Mouse (Mus musculus): ENCODE data around the gene Atp8a2. TPM values are rescaled to one million over a fixed set of nuclear protein-coding genes. Genes with fewer than 3 reads are reported as not detected.

Atp8a2 gene
- 1 to 10 TPM; 3.1 to 4.3 TPM for total RNA-seq (2021)
- polyA plus RNA-seq (2012; rRNA removed), result 1.8 and 2.2 TPM in 2 replicates
- long read RNA-seq, partial matches to known transcripts, result 0 of 1 reads
- long read RNA-seq, other reads (novel, unspliced or antisense), result 1 of 1 reads

GRCm38 (mm10) chr14:60196884-60197283, at the start of gene Atp8a2:
TSS of gene Atp8a2 (minus strand) at chr14:60197179.
- no peak for DNase-seq
- TF ChIP-seq EP300 (IDR thresholded peaks at IDR 0.05; ENCODE audit: insufficient read depth, low read depth, low read length), result no peak
- TF ChIP-seq POLR2A (IDR thresholded peaks at IDR 0.05; ENCODE audit: insufficient read depth, low read depth, low read length), result no peak
- no peak for TF ChIP-seq CTCF (IDR thresholded peaks at IDR 0.05)
- Histone ChIP-seq H3K9ac (ENCODE audit: low read depth, low read length) (peak within 1 kb of the TSS; percentile 38; the same call in 1 of the 2 replicates), H3K27me3 (ENCODE audit: control insufficient read depth, insufficient read depth, low read length) (no peaks in the 10 kb centered on the region), H3K36me3 (ENCODE audit: control insufficient read depth, insufficient read depth, low read length) (no peaks in the 10 kb centered on the region), H3K4me3 (no peak within 1 kb of the TSS), H3K4me1 (ENCODE audit: control insufficient read depth, insufficient read depth, low read length) (no peaks in the 10 kb centered on the region), H3K27ac (peak within 1 kb of the TSS; percentile 36; the same call in 1 of the 2 replicates), H3K79me2 (replicated peaks; ENCODE audit: control insufficient read depth, insufficient read depth, low read length) (no peaks in the 10 kb centered on the region)
- intact Hi-C loops (cut with DNase I), result no loop called here
- WGBS, result 38% methylated on average over 7 of the region's 7 CpGs

GRCm38 (mm10) chr14:60238551-60238950, 41.6 kb upstream of the Atp8a2 start:
- Histone ChIP-seq H3K9ac (ENCODE audit: low read depth, low read length) (no peak overlapping the region), H3K36me3 (ENCODE audit: control insufficient read depth, insufficient read depth, low read length) (peaks cover 7% of the 10 kb centered on the region), H3K4me1 (ENCODE audit: control insufficient read depth, insufficient read depth, low read length) (no peaks in the 10 kb centered on the region), H3K27ac (peak overlapping the region; percentile 40), H3K79me2 (replicated peaks; ENCODE audit: control insufficient read depth, insufficient read depth, low read length) (no peaks in the 10 kb centered on the region), H3K4me3 (no peak overlapping the region), H3K27me3 (ENCODE audit: control insufficient read depth, insufficient read depth, low read length) (no peaks in the 10 kb centered on the region)
- 62% methylated on average over 3 of the region's 3 CpGs for WGBS
- intact Hi-C loops (cut with DNase I), result no loop called here
- TF ChIP-seq POLR2A (IDR thresholded peaks at IDR 0.05; ENCODE audit: insufficient read depth, low read depth, low read length) (no peak), EP300 (IDR thresholded peaks at IDR 0.05; ENCODE audit: insufficient read depth, low read depth, low read length) (no peak), CTCF (IDR thresholded peaks at IDR 0.05) (no peak)
- no peak for DNase-seq

DNA sequence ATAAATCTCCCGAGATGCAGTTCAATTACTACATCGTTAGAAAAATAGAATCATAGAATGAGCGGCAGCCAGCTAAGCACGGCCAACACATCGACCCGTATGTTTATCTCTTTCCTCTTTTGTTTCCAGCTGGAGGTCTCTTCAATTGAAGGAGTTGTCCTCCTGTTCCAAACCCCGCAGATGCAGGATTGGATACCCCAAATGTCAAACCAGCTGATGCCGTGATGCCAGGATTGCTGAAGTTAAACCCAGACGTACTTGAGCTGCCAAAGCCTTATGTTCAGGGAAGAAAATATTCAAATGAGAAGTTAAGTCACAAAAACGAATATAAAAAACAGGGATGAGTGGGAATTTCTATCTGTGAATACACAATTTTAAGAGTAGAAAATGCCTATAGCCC, 22.9 kb upstream of the Atp8a2 start:
- no peak for DNase-seq
- 88% methylated on average over 10 of the region's 10 CpGs for WGBS
- Histone ChIP-seq H3K27ac (no peak overlapping the region), H3K79me2 (replicated peaks; ENCODE audit: control insufficient read depth, insufficient read depth, low read length) (no peaks in the 10 kb centered on the region), H3K27me3 (ENCODE audit: control insufficient read depth, insufficient read depth, low read length) (no peaks in the 10 kb centered on the region), H3K36me3 (ENCODE audit: control insufficient read depth, insufficient read depth, low read length) (no peaks in the 10 kb centered on the region; the same call in 1 of the 2 replicates), H3K4me3 (no peak overlapping the region), H3K9ac (ENCODE audit: low read depth, low read length) (no peak overlapping the region), H3K4me1 (ENCODE audit: control insufficient read depth, insufficient read depth, low read length) (no peaks in the 10 kb centered on the region)
- intact Hi-C loops (cut with DNase I), result no loop called here
- TF ChIP-seq POLR2A (IDR thresholded peaks at IDR 0.05; ENCODE audit: insufficient read depth, low read depth, low read length) (no peak), CTCF (IDR thresholded peaks at IDR 0.05) (no peak), EP300 (IDR thresholded peaks at IDR 0.05; ENCODE audit: insufficient read depth, low read depth, low read length) (no peak)

DNA sequence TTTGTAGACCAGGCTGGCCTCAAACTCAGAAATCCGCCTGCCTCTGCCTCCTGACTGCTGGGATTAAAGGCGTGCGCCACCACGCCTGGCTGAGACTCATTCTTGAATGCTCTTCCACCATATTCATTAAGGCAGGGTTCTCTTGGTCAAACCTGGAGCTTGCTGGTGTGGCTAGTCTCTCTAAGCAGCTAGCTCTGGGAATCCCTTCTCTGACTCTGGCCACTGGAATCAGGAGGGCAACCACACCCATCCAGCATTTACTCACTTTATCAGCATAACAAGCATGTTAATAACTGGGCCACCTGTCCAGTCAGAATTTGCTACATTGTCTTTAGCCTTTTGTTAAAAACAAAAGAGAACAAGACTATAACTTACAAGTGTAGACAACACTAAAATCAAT, 20.6 kb upstream of the Atp8a2 start:
- intact Hi-C loops (cut with DNase I), result no loop called here
- 100% methylated on average over 4 of the region's 4 CpGs for WGBS
- DNase-seq, result no peak
- Histone ChIP-seq H3K36me3 (ENCODE audit: control insufficient read depth, insufficient read depth, low read length) (no peaks in the 10 kb centered on the region; the same call in 1 of the 2 replicates), H3K9ac (ENCODE audit: low read depth, low read length) (no peak overlapping the region), H3K27ac (no peak overlapping the region), H3K4me3 (no peak overlapping the region), H3K79me2 (replicated peaks; ENCODE audit: control insufficient read depth, insufficient read depth, low read length) (no peaks in the 10 kb centered on the region), H3K4me1 (ENCODE audit: control insufficient read depth, insufficient read depth, low read length) (no peaks in the 10 kb centered on the region), H3K27me3 (ENCODE audit: control insufficient read depth, insufficient read depth, low read length) (no peaks in the 10 kb centered on the region)
- TF ChIP-seq POLR2A (IDR thresholded peaks at IDR 0.05; ENCODE audit: insufficient read depth, low read depth, low read length) (no peak), EP300 (IDR thresholded peaks at IDR 0.05; ENCODE audit: insufficient read depth, low read depth, low read length) (no peak), CTCF (IDR thresholded peaks at IDR 0.05) (no peak)

DNA sequence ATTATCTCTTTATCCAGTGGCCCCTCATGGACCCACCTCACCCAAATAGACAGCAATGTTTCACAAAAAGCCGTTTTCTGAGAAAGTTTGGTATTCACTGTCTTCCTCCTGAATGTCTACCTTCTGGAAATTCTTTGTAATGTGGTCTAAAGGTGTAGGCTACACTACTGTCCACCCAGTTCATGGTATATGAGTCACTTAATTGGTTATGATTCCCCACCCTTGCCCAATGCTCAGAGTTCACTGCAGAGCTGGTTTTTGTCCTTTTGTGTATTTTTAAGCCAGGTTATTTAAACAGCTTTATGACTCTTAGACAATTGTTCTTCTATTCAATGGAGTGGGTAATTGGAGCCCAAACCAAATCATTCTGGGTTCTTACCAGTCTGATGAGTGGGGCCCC, 19.1 kb upstream of the Atp8a2 start:
- H3K9ac ChIP-seq (ENCODE audit: low read depth, low read length), result no peak overlapping the region
- WGBS, result 95% methylated on average over 1 of the region's 1 CpGs
- intact Hi-C loops (cut with DNase I), result no loop called here
- no peaks in the 10 kb centered on the region for H3K4me1 ChIP-seq (ENCODE audit: control insufficient read depth, insufficient read depth, low read length)
- H3K27ac ChIP-seq, result no peak overlapping the region
- H3K4me3 ChIP-seq, result no peak overlapping the region
- no peaks in the 10 kb centered on the region for H3K79me2 ChIP-seq (replicated peaks; ENCODE audit: control insufficient read depth, insufficient read depth, low read length)
- no peak for DNase-seq
- no peak for TF ChIP-seq CTCF (IDR thresholded peaks at IDR 0.05)
- no peak for TF ChIP-seq POLR2A (IDR thresholded peaks at IDR 0.05; ENCODE audit: insufficient read depth, low read depth, low read length)
- no peak for TF ChIP-seq EP300 (IDR thresholded peaks at IDR 0.05; ENCODE audit: insufficient read depth, low read depth, low read length)
- H3K36me3 ChIP-seq (ENCODE audit: control insufficient read depth, insufficient read depth, low read length), result no peaks in the 10 kb centered on the region; the same call in 1 of the 2 replicates
- no peaks in the 10 kb centered on the region for H3K27me3 ChIP-seq (ENCODE audit: control insufficient read depth, insufficient read depth, low read length)

DNA sequence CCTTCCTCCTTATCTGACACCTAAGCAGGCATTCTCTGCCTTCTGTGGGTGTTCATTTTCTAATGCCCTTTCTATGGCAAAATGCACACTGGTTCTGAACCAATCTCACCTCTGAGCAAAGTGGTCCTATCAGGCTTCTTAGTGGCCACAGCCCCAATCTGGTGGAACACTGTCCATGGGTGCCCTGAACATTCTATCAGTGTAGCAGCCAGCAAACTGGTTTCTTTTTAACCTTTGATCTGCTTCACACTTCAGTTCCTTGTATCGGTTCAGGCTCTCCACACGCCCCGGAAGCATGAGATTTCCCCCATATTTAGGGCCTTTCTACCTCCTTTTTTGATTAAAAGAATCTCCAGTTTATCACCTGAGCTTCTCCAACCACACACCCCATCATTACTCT, 18.0 kb upstream of the Atp8a2 start:
- Histone ChIP-seq H3K79me2 (replicated peaks; ENCODE audit: control insufficient read depth, insufficient read depth, low read length) (no peaks in the 10 kb centered on the region), H3K4me1 (ENCODE audit: control insufficient read depth, insufficient read depth, low read length) (no peaks in the 10 kb centered on the region), H3K36me3 (ENCODE audit: control insufficient read depth, insufficient read depth, low read length) (no peaks in the 10 kb centered on the region; the same call in 1 of the 2 replicates), H3K4me3 (no peak overlapping the region), H3K9ac (ENCODE audit: low read depth, low read length) (no peak overlapping the region), H3K27me3 (ENCODE audit: control insufficient read depth, insufficient read depth, low read length) (no peaks in the 10 kb centered on the region), H3K27ac (no peak overlapping the region)
- 91% methylated on average over 3 of the region's 3 CpGs for WGBS
- no peak for DNase-seq
- TF ChIP-seq EP300 (IDR thresholded peaks at IDR 0.05; ENCODE audit: insufficient read depth, low read depth, low read length) (no peak), POLR2A (IDR thresholded peaks at IDR 0.05; ENCODE audit: insufficient read depth, low read depth, low read length) (no peak), CTCF (IDR thresholded peaks at IDR 0.05) (no peak)
- intact Hi-C loops (cut with DNase I), result no loop called here
